Mouse (Mus musculus) kidney, postnatal 36 days (tissue): ENCODE results near the gene Efnb3.

Source experiments
- DNase-seq, 2 experiments: peaks; one replicate each; pipeline ENCODE4 v3.0.0; 2021 to 2022; ENCODE audit warnings: mixed read lengths in 2 of 2

The Efnb3 gene

DNA sequence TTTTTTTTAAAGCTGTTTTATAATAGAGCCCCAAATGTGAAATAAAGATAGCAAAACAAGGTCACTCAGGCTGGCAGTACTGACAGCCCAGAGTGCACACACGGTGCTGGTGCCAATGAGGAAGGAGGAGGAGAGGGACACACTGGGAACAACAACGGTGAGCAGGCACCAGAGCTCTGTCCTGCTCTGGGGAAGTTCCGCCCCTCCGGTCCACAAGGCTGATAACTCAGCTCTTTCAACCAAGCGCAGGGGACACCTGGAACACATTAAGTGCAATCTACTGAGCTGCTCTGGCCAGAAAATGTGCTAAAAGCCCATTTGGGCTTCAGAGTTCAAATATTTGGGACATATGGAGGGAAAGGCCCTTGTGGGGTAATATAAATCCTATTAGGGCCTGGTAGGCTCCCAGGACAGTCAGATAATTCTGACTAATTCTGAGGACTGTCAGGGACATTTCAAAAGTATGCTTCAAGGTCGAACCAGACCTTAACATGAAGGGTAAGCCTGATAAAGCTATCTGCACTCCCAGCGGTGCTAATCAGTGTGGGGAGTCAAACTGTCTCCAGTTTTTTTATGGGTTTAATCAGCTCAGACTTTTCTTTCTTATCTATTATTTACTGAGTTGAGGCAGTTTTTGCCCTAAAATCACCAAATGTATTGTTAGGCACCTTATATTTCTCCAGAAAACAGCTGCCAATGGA, 49.1 kb downstream of the Efnb3 start:
- no peak for DNase-seq
